Mouse (Mus musculus): ENCODE results near the gene Trpm6. TPM values are rescaled to one million over a fixed set of nuclear protein-coding genes. Genes with fewer than 3 reads are reported as not detected.

Gene Trpm6
- total and polyA plus RNA-seq, 2 experiments from 2014 or later: 0.26 to 0.31 TPM

GRCm38 (mm10) chr19:18881162-18881561 is 131.4 kb downstream of the Trpm6 start:
- ATAC-seq (no peak), DNase-seq (ENCODE audit: low spot score) (no peak)
- H3K4me2 ChIP-seq (ENCODE audit: low read depth, low read length): no peak overlapping the region
- WGBS: 39% methylated on average over 5 of the region's 5 CpGs
- no peak for TF ChIP-seq CTCF (IDR thresholded peaks at IDR 0.05; ENCODE audit: low read depth)
- H3K4me1 ChIP-seq (ENCODE audit: insufficient read depth, low read length): no peaks in the 10 kb centered on the region
- H3K9ac ChIP-seq (replicated peaks; ENCODE audit: low read length): no peak overlapping the region
- H3K9me3 ChIP-seq (ENCODE audit: low read length): no peaks in the 10 kb centered on the region
- no peaks in the 10 kb centered on the region for H3K36me3 ChIP-seq (ENCODE audit: insufficient read depth, low read length)
- no peaks in the 10 kb centered on the region for H3K27me3 ChIP-seq (ENCODE audit: insufficient read depth, low read length)
- H3K4me3 ChIP-seq (ENCODE audit: low read length): no peak overlapping the region
- H3K27ac ChIP-seq: no peak overlapping the region

GRCm38 (mm10) chr19:18887646-18888407 is 138.0 kb downstream of the Trpm6 start:
- DNase-seq (ENCODE audit: low spot score): no peak
- WGBS: 33% methylated on average over 11 of the region's 11 CpGs

GRCm38 (mm10) chr19:18888491-18889116 is 138.8 kb downstream of the Trpm6 start:
- Histone ChIP-seq H3K4me1 (ENCODE audit: insufficient read depth, low read length) (peaks cover 15% of the 10 kb centered on the region; the same call in 1 of the 2 replicates), H3K27me3 (ENCODE audit: insufficient read depth, low read length) (no peaks in the 10 kb centered on the region), H3K9ac (replicated peaks; ENCODE audit: low read length) (peak overlapping the region; percentile 41), H3K4me2 (ENCODE audit: low read depth, low read length) (peak overlapping the region; percentile 61), H3K36me3 (ENCODE audit: insufficient read depth, low read length) (no peaks in the 10 kb centered on the region), H3K4me3 (ENCODE audit: low read length) (peak overlapping the region; percentile 37), H3K9me3 (ENCODE audit: low read length) (no peaks in the 10 kb centered on the region), H3K27ac (peak overlapping the region; percentile 83)
- DNase-seq (ENCODE audit: low spot score) (peak; percentile 79), ATAC-seq (peak; percentile 86)
- TF ChIP-seq CTCF (IDR thresholded peaks at IDR 0.05; ENCODE audit: low read depth): no peak
- 8% methylated on average over 13 of the region's 13 CpGs for WGBS

More at GRCm38 (mm10) chr19:18887646-18888407, 138.0 kb downstream of the Trpm6 start:
- no peaks in the 10 kb centered on the region for H3K36me3 ChIP-seq (ENCODE audit: insufficient read depth, low read length)
- H3K9me3 ChIP-seq (ENCODE audit: low read length): no peaks in the 10 kb centered on the region
- no peak for TF ChIP-seq CTCF (IDR thresholded peaks at IDR 0.05; ENCODE audit: low read depth)
- H3K27ac ChIP-seq: peak overlapping the region; percentile 83
- peaks cover 15% of the 10 kb centered on the region; the same call in 1 of the 2 replicates for H3K4me1 ChIP-seq (ENCODE audit: insufficient read depth, low read length)
- peak overlapping the region; percentile 61; the same call in 1 of the 2 replicates for H3K4me2 ChIP-seq (ENCODE audit: low read depth, low read length)
- no peak for ATAC-seq
- no peak overlapping the region for H3K9ac ChIP-seq (replicated peaks; ENCODE audit: low read length)
- H3K4me3 ChIP-seq (ENCODE audit: low read length): no peak overlapping the region
- no peaks in the 10 kb centered on the region for H3K27me3 ChIP-seq (ENCODE audit: insufficient read depth, low read length)

DNA sequence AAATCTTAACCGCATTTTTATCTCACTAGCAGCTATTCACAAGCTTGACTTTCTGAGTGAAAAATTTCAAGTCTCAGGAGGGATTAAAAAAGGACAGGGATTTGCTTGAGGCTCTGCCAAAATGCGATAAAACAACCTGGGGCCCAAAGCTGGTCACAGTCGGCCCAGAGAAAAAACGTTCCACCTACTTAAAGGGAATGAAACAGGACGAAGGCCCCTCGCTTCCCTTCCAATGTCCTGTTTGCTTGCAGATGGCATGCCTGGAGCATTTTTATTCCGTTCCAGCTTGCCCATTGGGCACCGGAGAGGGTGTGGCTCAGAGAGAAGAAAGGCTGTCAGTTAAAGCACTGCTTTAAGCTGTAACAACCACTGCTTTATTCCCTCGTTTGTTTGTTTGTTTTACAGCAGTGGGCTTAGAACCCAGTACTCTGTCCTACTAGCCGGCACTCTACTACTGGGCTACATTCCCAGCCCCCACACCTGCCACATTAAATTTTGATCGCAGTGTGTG is 139.4 kb downstream of the Trpm6 start:
- no peak for TF ChIP-seq CTCF (IDR thresholded peaks at IDR 0.05; ENCODE audit: low read depth)
- DNase-seq (ENCODE audit: low spot score) (peak; percentile 84), ATAC-seq (peak; percentile 92)
- H3K9ac ChIP-seq (replicated peaks; ENCODE audit: low read length): peak overlapping the region; percentile 41
- H3K27ac ChIP-seq: peak overlapping the region; percentile 83
- WGBS: 3% methylated on average over 11 of the region's 11 CpGs
- peak overlapping the region; percentile 61 for H3K4me2 ChIP-seq (ENCODE audit: low read depth, low read length)
- no peaks in the 10 kb centered on the region for H3K9me3 ChIP-seq (ENCODE audit: low read length)
- peak overlapping the region; percentile 37 for H3K4me3 ChIP-seq (ENCODE audit: low read length)
- H3K27me3 ChIP-seq (ENCODE audit: insufficient read depth, low read length): no peaks in the 10 kb centered on the region
- no peaks in the 10 kb centered on the region for H3K36me3 ChIP-seq (ENCODE audit: insufficient read depth, low read length)
- H3K4me1 ChIP-seq (ENCODE audit: insufficient read depth, low read length): peaks cover 15% of the 10 kb centered on the region; the same call in 1 of the 2 replicates

DNA sequence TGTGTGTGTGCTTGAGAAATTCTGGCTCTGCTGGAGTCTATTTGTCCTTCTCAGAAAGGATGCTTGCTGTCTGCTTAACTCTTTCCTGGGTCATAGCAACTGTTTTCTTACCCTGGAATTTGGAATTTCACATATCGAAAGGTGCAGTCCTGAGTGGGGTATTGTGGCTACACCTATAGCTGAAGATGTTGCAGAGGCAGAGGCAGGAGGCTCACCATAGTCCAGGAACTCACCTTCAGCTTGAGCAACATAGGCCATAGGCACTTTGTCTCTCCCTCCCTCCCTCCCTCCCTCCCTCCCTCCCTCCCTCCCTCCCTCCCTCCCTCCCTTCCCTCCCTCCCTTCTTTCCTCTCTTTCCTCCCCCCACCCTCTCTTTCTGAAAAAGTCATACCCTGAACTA is 139.8 kb downstream of the Trpm6 start:
- peak overlapping the region; percentile 37; the same call in 1 of the 2 replicates for H3K4me3 ChIP-seq (ENCODE audit: low read length)
- 48% methylated on average over 1 of the region's 1 CpGs for WGBS

GRCm38 (mm10) chr19:18890216-18890615 is 140.4 kb downstream of the Trpm6 start:
- no peak; the same call in 1 of the 2 replicates for TF ChIP-seq CTCF (IDR thresholded peaks at IDR 0.05; ENCODE audit: low read depth)
- ATAC-seq (peak; percentile 48), DNase-seq (ENCODE audit: low spot score) (no peak)
- no peak overlapping the region for H3K9ac ChIP-seq (replicated peaks; ENCODE audit: low read length)
- H3K36me3 ChIP-seq (ENCODE audit: insufficient read depth, low read length): no peaks in the 10 kb centered on the region
- H3K9me3 ChIP-seq (ENCODE audit: low read length): no peaks in the 10 kb centered on the region
- no peaks in the 10 kb centered on the region for H3K27me3 ChIP-seq (ENCODE audit: insufficient read depth, low read length)
- H3K4me1 ChIP-seq (ENCODE audit: insufficient read depth, low read length): peaks cover 15% of the 10 kb centered on the region; the same call in 1 of the 2 replicates
- H3K4me3 ChIP-seq (ENCODE audit: low read length): no peak overlapping the region
- H3K4me2 ChIP-seq (ENCODE audit: low read depth, low read length): no peak overlapping the region
- H3K27ac ChIP-seq: peak overlapping the region; percentile 83; the same call in 1 of the 2 replicates
- 65% methylated on average over 4 of the region's 4 CpGs for WGBS

More for the DNA sequence above, 139.8 kb downstream of the Trpm6 start:
- no peak for TF ChIP-seq CTCF (IDR thresholded peaks at IDR 0.05; ENCODE audit: low read depth)
- DNase-seq (ENCODE audit: low spot score) (no peak), ATAC-seq (peak; percentile 36; the same call in 1 of the 2 replicates)
- Histone ChIP-seq H3K36me3 (ENCODE audit: insufficient read depth, low read length) (no peaks in the 10 kb centered on the region), H3K27ac (peak overlapping the region; percentile 83), H3K4me2 (ENCODE audit: low read depth, low read length) (peak overlapping the region; percentile 61), H3K9me3 (ENCODE audit: low read length) (no peaks in the 10 kb centered on the region), H3K4me1 (ENCODE audit: insufficient read depth, low read length) (peaks cover 15% of the 10 kb centered on the region; the same call in 1 of the 2 replicates), H3K9ac (replicated peaks; ENCODE audit: low read length) (peak overlapping the region; percentile 41; the same call in 1 of the 2 replicates), H3K27me3 (ENCODE audit: insufficient read depth, low read length) (no peaks in the 10 kb centered on the region)

Measured in hindbrain, postnatal 0 days (tissue).